Mouse (Mus musculus) small intestine, adult 2 months (tissue): Measurements from ENCODE around the gene Ccl2.

ENCODE experiments used
- CTCF ChIP-seq: fragments of 200-500 bp; IDR thresholded peaks from 2 replicates; pipeline ENCODE4 v1.5.1; 2012; ENCODE audit warnings: low read depth, mild to moderate bottlenecking, control low read depth, inconsistent platforms, low read length, moderate library complexity, mixed read lengths; ENCODE audit not compliant: insufficient replicate concordance, insufficient read length; ENCODE audit errors: extremely low read depth
- POLR2A ChIP-seq: fragments of 200-500 bp; IDR thresholded peaks from 2 replicates; pipeline ENCODE4 v1.6.1; 2012; ENCODE audit warnings: low read depth, mild to moderate bottlenecking, control low read depth, inconsistent platforms, low read length, moderate library complexity

GRCm38 (mm10) chr11:82022504-82023056 lies 12.8 kb upstream of the Ccl2 start:
- TF ChIP-seq CTCF (no peak), POLR2A (no peak)
